Mouse (Mus musculus) olfactory bulb, adult 2 months (tissue): ENCODE measurements around the gene 4932438A13Rik. TPM values are rescaled to one million over a fixed set of nuclear protein-coding genes. Genes with fewer than 3 reads are reported as not detected.
A peak's percentile ranks its signal among the peaks of the same experiment; 100 is the strongest.

ENCODE experiments used
- H3K27ac ChIP-seq: fragments of 200-500 bp; 2 replicates; pipeline ENCODE4 v1.5.1; 2012; ENCODE audit warnings: low read depth, low read length; ENCODE audit not compliant: insufficient read depth
- H3K4me1 ChIP-seq: fragments of 200-500 bp; 2 replicates; pipeline ENCODE4 v1.6.1; 2012; ENCODE audit warnings: low read length; ENCODE audit not compliant: control insufficient read depth, insufficient read depth
- H3K4me3 ChIP-seq: fragments of 200-500 bp; 2 replicates; pipeline ENCODE4 v1.5.1; 2012; ENCODE audit warnings: mild to moderate bottlenecking, low read depth, low read length, moderate library complexity; ENCODE audit not compliant: insufficient read depth
- CTCF ChIP-seq: fragments of 200-500 bp; IDR thresholded peaks from 2 replicates; pipeline ENCODE4 v1.5.1; 2012; ENCODE audit warnings: low read depth, mild to moderate bottlenecking, low read length, moderate library complexity; ENCODE audit not compliant: insufficient read depth
- POLR2A ChIP-seq: fragments of 200-500 bp; IDR thresholded peaks from 2 replicates; pipeline ENCODE4 v1.6.1; 2012; ENCODE audit warnings: mild to moderate bottlenecking, low read depth, low read length, moderate library complexity; ENCODE audit not compliant: insufficient read depth
- WGBS: fragments of 180-500 bp; shearing (Covaris S2); methylation state at CpG from one replicate; pipeline ENCODE4 v1.1.7; 2018; 5-methylcytosine and 5-hydroxymethylcytosine counted together
- polyA plus RNA-seq: library from polyadenylated mRNA; stranded (reverse); fragments of >200 nt; gene quantifications from 2 replicates; pipeline ENCODE4 v1.2.4, GENCODE M21; 2012; ENCODE audit warnings: low replicate concordance; ENCODE audit not compliant: missing spikeins, insufficient read depth, insufficient read length

Gene 4932438A13Rik
- polyA plus RNA-seq, 1 experiment, result 204 TPM

GRCm38 (mm10) chr3:36834832-36835231 lies 28.1 kb upstream of the 4932438A13Rik start:
- H3K4me3 ChIP-seq, result no peak overlapping the region
- no peak for TF ChIP-seq CTCF
- no peak for TF ChIP-seq POLR2A
- 90% methylated on average over 2 of the region's 2 CpGs for WGBS
- H3K4me1 ChIP-seq, result peaks cover 2% of the 10 kb centered on the region; the same call in 1 of the 2 replicates
- H3K27ac ChIP-seq, result no peak overlapping the region

DNA sequence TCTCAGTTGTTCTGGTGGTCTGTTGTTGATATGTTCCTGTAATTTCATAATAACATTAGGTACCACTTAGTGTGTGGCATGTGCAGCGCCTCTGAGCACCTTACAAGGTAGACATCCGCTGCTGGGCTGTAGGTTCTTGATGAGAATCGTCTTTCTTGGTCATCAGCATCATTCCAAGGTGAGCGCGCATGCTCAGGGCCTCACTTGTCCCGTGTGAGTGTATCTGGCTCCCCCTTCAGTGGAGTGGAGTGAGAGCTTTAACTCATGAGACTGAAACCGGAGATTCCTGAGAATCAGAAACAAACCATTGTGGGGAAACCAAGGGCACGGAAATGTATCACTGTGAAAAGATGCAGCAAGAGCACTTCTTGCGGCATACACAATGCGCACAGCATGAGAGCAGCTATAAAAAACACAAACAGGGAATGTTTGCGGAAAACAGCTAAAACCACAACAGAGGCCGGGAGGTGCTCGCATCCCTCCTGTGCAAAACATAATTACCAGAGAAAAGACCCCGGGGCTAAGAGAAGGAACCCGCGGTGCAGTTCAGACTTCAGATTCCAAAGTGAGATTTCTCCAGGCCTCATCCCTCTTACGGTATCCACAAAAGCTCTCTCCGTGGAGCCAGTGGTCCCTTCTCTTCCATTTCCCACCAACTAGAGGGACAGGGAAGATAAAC lies 27.2 kb upstream of the 4932438A13Rik start:
- H3K27ac ChIP-seq, result no peak overlapping the region
- no peak for TF ChIP-seq CTCF
- TF ChIP-seq POLR2A, result no peak
- H3K4me1 ChIP-seq, result peaks cover 2% of the 10 kb centered on the region; the same call in 1 of the 2 replicates
- WGBS, result 33% methylated on average over 18 of the region's 18 CpGs
- no peak overlapping the region for H3K4me3 ChIP-seq

GRCm38 (mm10) chr3:36836833-36837232 lies 26.1 kb upstream of the 4932438A13Rik start:
- H3K4me3 ChIP-seq, result no peak overlapping the region
- H3K27ac ChIP-seq, result no peak overlapping the region
- TF ChIP-seq CTCF, result no peak
- no peak for TF ChIP-seq POLR2A
- peaks cover 2% of the 10 kb centered on the region; the same call in 1 of the 2 replicates for H3K4me1 ChIP-seq
- WGBS, result 97% methylated on average over 7 of the region's 7 CpGs

GRCm38 (mm10) chr3:36840650-36841555 lies 22.0 kb upstream of the 4932438A13Rik start:
- no peak for TF ChIP-seq POLR2A
- no peak for TF ChIP-seq CTCF
- no peak overlapping the region for H3K27ac ChIP-seq
- H3K4me1 ChIP-seq, result 0 out of 2 replicates have a peak, but pooled peaks cover under 1% of the 10 kb centered on the region
- 25% methylated on average over 12 of the region's 12 CpGs for WGBS
- H3K4me3 ChIP-seq, result no peak overlapping the region

- 60% methylated on average over 10 of the region's 10 CpGs for WGBS
- H3K27ac ChIP-seq, result no peak overlapping the region
- no peak for TF ChIP-seq POLR2A
- no peak for TF ChIP-seq CTCF
- H3K4me1 ChIP-seq, result no peaks in the 10 kb centered on the region
- no peak overlapping the region for H3K4me3 ChIP-seq
Observed at GRCm38 (mm10) chr3:36853733-36854440, 9.0 kb upstream of the 4932438A13Rik start.

DNA sequence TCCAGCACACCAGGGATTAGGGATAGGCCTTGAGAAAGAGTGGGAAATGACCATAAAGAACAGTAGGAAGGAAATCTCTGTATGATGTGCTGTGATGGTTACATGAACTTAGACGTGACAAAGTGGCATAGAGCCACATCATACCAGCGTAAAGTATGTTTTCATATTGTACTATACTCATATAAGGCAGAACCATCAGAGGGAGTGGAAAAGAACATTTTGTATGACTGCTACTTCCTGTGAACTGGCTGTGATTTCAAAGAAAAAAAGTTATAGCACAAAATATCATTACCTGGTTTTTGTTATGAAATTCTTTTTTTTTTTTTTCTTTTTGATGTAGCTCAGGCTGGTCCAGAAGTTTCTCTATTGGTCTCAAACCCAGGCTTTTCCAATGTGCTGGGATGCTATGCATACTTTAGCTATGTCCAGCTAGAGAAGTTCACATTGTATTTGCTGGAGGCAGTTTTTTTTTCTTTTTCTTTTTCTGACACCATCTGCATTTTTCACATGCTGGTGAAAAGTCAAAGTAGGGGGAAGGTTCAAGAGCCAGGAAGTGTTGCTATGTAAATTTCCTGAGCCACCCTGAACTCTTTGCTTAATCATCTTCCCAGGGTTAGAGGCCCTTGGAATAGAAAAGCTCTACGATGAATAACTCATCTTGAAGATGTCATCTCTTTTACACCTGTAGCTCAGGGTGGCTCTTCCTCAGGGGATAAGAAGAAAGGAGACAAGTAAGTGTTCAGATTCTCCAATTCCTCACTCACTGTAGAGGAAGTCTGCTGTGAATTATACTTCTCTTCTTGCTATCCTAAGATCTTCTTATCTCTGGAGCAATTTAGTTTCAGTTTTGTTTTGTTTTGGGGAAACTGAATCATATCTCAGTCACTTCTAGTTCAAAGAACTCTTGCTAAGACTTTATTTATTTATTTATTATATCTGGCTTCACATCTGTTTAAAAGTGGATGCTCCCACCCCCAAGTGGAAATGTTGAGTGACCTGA lies 1.2 kb upstream of the 4932438A13Rik start:
- Histone ChIP-seq H3K4me1 (no peaks in the 10 kb centered on the region), H3K4me3 (no peak overlapping the region), H3K27ac (no peak overlapping the region)
- TF ChIP-seq CTCF (no peak), POLR2A (no peak)
- 93% methylated on average over 3 of the region's 3 CpGs for WGBS

- 1% methylated on average over 23 of the region's 23 CpGs for WGBS
- TF ChIP-seq CTCF, result no peak
- no peak for TF ChIP-seq POLR2A
- H3K27ac ChIP-seq, result no peak overlapping the region; the same call in 1 of the 2 replicates
- no peaks in the 10 kb centered on the region for H3K4me1 ChIP-seq
- peak overlapping the region; percentile 85 for H3K4me3 ChIP-seq
Observed at GRCm38 (mm10) chr3:36863427-36863826, 523 bp downstream of the 4932438A13Rik start.

DNA sequence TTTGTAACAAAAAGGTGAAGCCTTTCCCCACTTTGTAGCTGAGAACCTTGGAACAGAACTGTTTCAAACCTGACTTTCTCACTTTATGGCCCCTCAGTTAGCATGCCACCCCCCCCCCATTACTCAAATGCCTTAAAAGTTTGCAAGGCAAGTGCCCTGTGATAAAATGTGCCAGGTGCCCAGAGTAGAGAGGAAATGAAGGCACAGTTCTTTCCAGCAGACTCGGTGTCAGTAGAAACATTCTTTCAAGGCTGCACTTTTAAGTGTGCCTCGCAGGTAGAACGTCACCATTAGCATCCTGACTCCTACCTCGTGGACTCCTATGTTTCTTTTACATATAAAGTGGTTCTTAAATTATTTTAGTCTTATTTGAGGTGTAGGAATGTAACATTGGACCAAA lies 977 bp downstream of the 4932438A13Rik start:
- Histone ChIP-seq H3K4me3 (no peak overlapping the region), H3K27ac (no peak overlapping the region), H3K4me1 (no peaks in the 10 kb centered on the region)
- no peak for TF ChIP-seq POLR2A
- TF ChIP-seq CTCF, result no peak
- 67% methylated on average over 4 of the region's 4 CpGs for WGBS
